Mouse (Mus musculus): ENCODE measurements around the gene Tmx2.

GRCm38 (mm10) chr2:84640833-84641232, 38.1 kb downstream of the Tmx2 start:
- TF ChIP-seq POLR2A (IDR thresholded peaks at IDR 0.05; ENCODE audit: control insufficient read depth, low read depth, low read length) = no peak
- TF ChIP-seq CTCF (IDR thresholded peaks at IDR 0.05; ENCODE audit: control insufficient read depth, insufficient read depth, insufficient replicate concordance, low read depth, low read length) = no peak

All from testis, adult 2 months (tissue).